Mouse (Mus musculus): ENCODE results near the gene Zdhhc17.

DNA sequence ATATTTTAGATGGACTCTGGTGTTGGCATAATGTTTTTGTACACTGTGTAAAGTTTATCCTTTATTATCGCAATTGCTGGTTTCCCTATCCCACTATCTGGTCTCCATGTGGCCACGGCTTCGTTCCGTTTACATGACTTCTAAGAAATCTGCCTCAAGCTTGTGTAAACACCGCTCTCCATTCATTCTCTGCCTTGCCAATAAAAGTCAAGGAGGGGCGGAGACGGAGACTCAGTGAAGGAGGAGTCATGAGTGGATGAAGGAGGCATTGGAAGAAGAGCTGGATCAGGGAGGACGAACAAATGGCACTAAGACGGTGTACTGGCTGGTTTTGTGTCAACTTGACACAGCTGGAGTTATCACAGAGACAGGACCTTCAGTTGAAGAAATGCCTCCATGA, 37.9 kb downstream of the Zdhhc17 start:
- TF ChIP-seq POLR2A (IDR thresholded peaks at IDR 0.05; ENCODE audit: low read depth, low read length) (no peak), CTCF (conservative IDR thresholded peaks at IDR 0.05 in 1 of 2, IDR thresholded peaks at IDR 0.05 in 1 of 2; ENCODE audit: low read depth in 2 of 2, low read length in 2 of 2) (no peak), POLR2AphosphoS2 (IDR thresholded peaks at IDR 0.05; ENCODE audit: low read depth, low read length) (no peak), EP300 (IDR thresholded peaks at IDR 0.05; ENCODE audit: low read length) (no peak), UBTF (IDR thresholded peaks at IDR 0.05; ENCODE audit: low read depth, low read length) (no peak), ETS1 (conservative IDR thresholded peaks at IDR 0.05; ENCODE audit: low read depth, low read length) (no peak), MEF2A (IDR thresholded peaks at IDR 0.05; ENCODE audit: borderline replicate concordance, low read depth, low read length) (no peak), TBP (conservative IDR thresholded peaks at IDR 0.05; ENCODE audit: low read depth, low read length) (no peak)
